Mouse (Mus musculus) bone marrow, adult 2 months (tissue): ENCODE measurements around the gene Acd.

Source experiments
- CTCF ChIP-seq: fragments of 200-500 bp; IDR thresholded peaks from 2 replicates; pipeline ENCODE4 v1.5.1; 2011; ENCODE audit warnings: low read length, control low read depth; ENCODE audit not compliant: control insufficient read depth, insufficient read depth
- POLR2A ChIP-seq: fragments of 200-500 bp; IDR thresholded peaks from 2 replicates; pipeline ENCODE4 v1.6.1; 2011; ENCODE audit warnings: low read depth, mild to moderate bottlenecking, control low read depth, low read length, borderline replicate concordance; ENCODE audit not compliant: control insufficient read depth

GRCm38 (mm10) chr8:105692449-105693182 is 8.3 kb downstream of the Acd start:
- TF ChIP-seq CTCF (no peak), POLR2A (no peak)
